Mouse (Mus musculus) large intestine, adult 2 months (tissue): ENCODE measurements around the gene Cep135. TPM values are rescaled to one million over a fixed set of nuclear protein-coding genes. Genes with fewer than 3 reads are reported as not detected.

Experiments used
- DNase-seq: peaks from one replicate; pipeline ENCODE4 v3.0.0-alpha.2; 2012; ENCODE audit warnings: low read depth, low spot score
- WGBS: fragments of 180-500 bp; shearing (Covaris S2); methylation state at CpG from one replicate; pipeline ENCODE4 v1.1.7; 2018; 5-methylcytosine and 5-hydroxymethylcytosine counted together
- polyA plus RNA-seq: library from polyadenylated mRNA; depleted of rRNA; stranded (reverse); fragments of >200 nt; gene quantifications from 2 replicates; pipeline ENCODE4 v1.2.3, GENCODE M21; 2012; rRNA removed

The Cep135 gene
- polyA plus RNA-seq, 1 experiment = 0.47 TPM

DNA sequence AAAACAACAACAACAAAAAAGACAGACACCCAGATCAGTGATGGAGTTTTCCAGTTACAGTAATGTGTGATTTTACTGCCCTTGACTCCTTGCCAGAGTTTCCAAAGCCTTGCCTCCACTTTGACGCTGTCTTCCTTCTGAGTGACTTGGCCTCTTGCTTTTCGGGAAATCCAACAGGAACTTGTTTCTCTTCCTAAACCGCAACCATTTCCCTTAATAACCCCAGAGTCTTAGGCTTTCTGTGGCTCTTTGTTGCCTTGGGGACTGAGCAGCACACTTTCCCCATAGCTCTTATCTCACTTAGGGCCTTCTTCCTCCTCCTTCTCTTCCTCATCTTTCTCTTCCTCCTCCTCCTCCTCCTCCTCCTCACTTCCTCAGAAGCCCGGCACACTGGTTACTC, 86.9 kb downstream of the Cep135 start:
- WGBS = 7% methylated on average over 4 of the region's 4 CpGs
- DNase-seq = no peak

DNA sequence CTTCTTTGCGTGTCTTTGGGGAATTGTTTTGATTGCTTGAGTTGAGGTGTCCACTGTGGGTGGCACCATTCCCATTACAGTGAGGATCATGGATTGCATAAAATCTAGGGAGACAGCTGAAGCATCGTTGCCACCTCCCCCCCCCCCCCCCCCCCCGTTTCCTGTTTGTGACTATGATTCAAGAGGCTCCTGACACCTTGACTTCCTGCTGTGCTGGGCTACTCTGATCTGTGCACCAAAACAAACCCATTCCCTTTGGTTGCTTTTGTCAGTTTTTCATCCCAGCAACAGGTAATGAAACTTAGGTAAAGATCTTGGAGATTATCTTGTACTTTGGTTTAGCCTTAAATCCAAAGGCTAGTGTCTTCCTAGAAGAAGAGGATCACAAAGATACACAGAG, 92.5 kb downstream of the Cep135 start:
- 50% methylated on average over 3 of the region's 3 CpGs for WGBS

DNA sequence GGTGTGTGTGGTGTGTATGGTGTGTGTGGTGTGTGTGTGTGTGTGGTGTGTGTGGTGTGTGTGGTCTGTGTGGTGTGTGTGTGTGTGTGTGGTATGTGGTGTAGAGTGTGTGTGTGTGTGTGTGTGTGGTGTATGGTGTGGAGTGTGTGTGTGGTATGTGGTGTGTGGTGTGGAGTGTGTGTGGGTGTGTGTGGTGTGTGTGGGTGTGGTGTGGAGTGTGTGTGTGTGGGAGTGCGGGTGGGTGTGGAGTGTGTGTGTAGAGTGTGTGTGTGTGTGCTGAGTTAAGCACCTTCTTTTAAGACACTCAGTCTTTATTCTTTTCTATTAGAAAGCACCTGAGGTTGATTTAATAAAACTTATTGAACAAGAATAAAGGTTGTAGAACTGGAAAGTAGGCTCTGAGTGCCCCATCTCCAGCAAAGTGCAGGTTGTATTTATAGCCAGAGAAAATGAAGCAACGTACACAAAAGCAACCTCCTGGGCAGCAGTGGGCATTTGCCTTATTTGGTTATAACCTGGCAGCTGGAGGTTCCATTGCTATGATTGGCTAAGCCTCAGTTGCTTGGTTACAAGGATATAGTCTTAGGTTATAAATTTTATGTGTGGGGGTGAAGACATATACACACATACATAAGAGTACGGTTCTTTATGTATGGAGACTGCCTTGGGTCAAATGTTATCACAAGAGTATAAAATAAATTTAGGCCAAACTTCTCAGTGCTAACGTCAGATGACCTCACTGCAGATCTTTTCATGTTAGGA, 93.6 kb downstream of the Cep135 start:
- no peak for DNase-seq
- WGBS = 25% methylated on average over 4 of the region's 4 CpGs

More for the DNA sequence above, 92.5 kb downstream of the Cep135 start:
- no peak for DNase-seq

DNA sequence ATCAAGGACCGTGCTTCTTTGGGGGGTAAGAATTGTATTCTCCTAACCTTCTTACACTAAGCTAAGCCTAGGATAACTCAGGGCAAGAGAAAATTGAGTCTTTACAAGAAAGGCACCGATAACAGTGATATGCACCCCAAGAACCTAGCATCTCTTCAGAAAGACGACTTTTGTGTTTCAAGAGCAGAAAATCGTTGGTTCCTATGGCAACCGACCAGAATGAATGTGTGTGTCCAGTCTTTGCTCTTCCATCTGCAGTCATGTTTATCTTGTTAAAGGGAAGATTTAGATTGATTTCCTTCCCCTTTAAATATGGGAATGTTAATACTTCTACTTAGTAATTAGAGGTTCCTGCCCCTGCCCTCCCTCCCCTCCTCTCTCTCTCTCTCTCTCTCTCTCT, 95.0 kb downstream of the Cep135 start:
- no peak for DNase-seq
- 81% methylated on average over 5 of the region's 5 CpGs for WGBS

DNA sequence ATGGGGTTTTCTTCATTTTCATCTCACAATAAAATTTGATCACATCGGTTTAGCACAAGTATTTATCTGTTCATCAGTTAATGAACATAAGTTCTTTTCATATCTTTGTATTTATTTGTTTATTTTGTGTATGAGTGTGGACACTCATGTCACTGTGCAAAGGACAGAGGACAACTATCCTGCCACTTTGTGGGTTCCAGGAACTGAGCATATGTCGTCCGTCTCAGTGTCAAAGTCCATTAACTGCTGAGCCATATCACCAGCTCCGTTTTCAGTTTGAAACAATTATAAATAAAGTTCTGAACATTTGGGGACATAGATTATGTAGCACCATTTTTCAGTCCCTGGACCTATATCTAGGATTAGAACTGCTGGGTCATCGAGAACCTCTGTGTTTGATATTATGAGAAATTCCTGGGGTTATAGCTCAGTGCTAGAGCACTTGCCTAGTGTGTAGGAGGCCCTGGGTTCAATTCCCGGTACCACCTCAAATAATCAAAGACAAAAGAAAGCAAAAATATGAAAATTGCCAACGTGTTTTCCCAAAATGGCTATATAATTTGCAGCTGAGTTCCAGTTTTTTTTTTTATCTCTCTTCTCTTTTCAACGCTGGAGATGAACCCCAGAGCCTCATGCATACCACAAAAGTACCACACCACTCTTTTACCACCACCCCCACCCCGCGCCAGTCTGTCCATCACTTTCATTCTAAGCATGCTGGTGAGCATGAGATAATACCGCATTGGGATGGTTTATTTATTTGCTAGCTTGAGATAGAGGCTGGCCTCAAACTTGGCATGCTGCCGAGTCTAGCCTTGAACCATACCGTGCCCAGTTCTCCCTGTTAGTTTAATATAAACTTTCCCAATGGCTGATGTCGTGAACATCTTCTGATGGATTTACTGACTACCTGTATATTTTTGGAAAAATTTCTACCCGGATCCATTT, 96.4 kb downstream of the Cep135 start:
- 31% methylated on average over 15 of the region's 15 CpGs for WGBS
- no peak for DNase-seq

DNA sequence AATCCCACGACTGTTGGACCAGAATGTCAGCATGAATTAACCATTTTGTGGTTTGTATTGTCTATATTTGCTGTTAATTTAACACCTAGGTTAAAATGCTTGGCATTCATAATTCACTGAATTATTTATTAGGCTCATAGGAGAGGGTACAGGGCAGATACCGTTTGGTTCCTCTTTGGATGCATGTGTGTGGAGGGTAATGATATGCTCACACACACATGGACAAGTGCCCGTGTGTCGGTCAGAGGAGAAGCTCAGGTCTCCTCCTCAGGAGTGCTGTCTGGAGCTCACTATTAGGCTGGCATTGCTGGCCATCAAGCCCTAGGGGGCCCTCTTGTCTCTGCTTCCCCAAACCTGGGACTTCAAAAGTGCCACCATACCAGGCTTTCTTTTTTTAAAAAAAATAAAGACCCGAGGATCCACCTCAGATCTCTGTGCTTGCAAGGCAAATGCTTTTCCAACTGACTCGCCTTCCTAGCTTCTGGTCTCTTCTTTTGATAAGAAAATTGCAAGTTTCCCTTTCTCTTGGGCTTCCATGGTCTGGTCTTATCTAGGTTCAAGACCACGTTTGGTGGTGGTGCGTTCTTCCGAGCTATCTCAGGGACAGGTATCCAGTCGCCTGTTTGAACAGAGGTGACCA, 99.6 kb downstream of the Cep135 start:
- no peak for DNase-seq
- WGBS = 92% methylated on average over 10 of the region's 10 CpGs

DNA sequence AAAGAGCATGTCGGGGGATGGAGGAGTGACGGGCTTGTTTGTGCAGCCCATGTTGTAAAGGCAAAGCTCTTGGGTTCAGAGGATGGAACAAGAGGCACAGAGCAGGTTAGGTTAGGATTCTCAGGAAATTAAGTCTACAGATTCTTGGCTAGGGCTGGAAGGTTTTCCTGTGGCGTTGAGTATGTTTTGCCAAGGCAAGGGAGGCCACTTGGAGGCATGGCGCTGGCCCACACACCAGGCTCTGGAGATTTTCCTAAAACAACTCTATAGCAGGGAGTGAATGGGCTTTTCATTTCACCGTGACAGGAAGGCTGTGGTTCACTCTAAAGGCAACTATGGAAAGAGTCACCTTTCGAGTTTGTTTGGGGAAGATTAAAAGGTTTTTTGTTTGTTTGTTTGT, 100.1 kb downstream of the Cep135 start:
- WGBS = 88% methylated on average over 6 of the region's 6 CpGs
- no peak for DNase-seq

DNA sequence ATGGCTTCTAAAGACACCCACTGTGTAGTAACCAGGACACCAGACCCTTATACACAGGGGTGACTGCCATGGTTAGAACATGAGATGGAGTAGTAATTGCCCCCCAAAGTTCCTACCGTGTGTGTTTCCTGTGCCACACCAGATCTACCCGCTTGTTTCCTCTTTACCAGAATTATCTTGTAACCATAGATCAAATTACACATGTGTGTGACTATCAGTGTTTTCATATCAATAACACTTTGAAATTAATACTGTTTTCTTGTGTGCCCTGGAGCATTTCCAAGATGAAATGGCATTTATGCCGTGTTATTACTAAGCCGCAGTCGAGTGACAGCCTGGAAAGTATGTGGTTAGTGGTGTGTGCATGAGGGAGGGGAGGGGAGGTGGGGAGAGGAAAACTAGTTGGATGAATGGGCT, 101.7 kb downstream of the Cep135 start:
- DNase-seq = no peak
- 41% methylated on average over 5 of the region's 5 CpGs for WGBS

DNA sequence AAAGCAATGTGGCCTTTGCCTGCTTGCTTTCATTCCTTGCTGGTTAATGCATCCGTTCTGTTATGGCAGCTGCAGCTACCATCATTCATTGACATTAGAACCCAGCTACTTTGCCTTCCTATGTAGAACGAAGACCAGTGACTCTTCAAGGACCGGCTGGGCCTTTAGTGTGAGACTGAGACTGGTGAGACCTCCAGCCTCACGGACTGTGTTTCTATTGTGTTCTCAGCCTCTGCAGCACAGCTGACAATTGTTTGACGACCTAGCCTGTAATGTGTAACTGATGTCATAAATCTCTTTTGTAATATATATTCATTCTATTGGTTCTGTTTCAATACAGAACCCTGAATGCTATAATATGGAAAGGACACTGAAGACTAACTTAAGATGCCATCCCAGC, 102.8 kb downstream of the Cep135 start:
- 70% methylated on average over 5 of the region's 5 CpGs for WGBS
- DNase-seq = no peak

DNA sequence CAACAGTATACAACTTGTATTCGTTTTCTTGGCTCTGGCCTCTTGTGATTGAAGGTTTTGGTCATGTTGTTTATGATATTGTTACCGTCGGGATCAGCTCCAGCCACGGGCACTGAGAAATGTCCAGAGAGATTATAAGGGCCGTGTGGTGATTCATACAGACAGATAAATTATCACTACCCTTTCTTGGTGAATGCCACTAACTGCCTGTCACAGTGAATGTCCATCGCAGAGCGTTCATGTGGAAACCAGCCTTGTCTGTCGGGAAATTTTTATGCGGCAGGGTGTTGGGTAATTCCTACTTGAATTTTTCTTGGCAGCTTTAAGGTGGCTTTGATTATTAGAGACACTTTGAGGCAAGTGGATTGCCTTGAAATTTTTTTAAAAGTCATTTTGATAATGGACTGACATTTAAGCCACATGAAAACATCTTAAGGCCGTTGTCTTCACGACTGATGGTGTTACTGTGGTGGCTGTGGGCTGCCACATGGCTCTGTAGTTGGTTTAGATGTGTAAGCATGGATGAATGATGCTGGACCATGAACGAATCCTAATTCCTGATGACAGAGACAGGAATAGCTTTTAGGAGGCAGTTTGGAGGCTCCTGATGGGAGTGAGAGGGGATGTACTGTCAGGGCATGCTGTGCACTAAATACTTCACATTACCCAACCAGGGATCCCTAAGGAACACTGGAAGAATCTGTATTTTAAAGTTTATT, 103.4 kb downstream of the Cep135 start:
- 84% methylated on average over 12 of the region's 12 CpGs for WGBS
- no peak for DNase-seq

Other genes starting within 250 kb of the Cep135 start
- gene Nmu, start 224.9 kb upstream of the Cep135 start, polyA plus RNA-seq = 1.4 and 1.6 TPM in 2 replicates
- gene Gm7271, start 104.7 kb upstream of the Cep135 start, polyA plus RNA-seq = not detected in 2 replicates
- 17.6 and 23.7 TPM in 2 replicates for gene Exoc1, start 59.4 kb upstream of the Cep135 start, polyA plus RNA-seq
- gene C530008M17Rik, start 67.8 kb downstream of the Cep135 start, polyA plus RNA-seq = 22.0 and 35.0 TPM in 2 replicates